Mouse (Mus musculus) brain, embryonic 14.5 days (tissue): ENCODE results near the gene Abcg8. TPM values are rescaled to one million over a fixed set of nuclear protein-coding genes. Genes with fewer than 3 reads are reported as not detected.

Experiments
- DNase-seq: peaks from one replicate; pipeline ENCODE4 v3.0.0-alpha.2; 2011; ENCODE audit warnings: low read depth
- CTCF ChIP-seq: fragments of 200-500 bp; IDR thresholded peaks from 2 replicates; pipeline ENCODE4 v1.5.1; 2012; ENCODE audit warnings: inconsistent platforms, mild to moderate bottlenecking, moderate library complexity, borderline replicate concordance; ENCODE audit not compliant: insufficient read depth, insufficient read length; ENCODE audit errors: extremely low read depth
- POLR2A ChIP-seq: fragments of 200-500 bp; IDR thresholded peaks from 2 replicates; pipeline ENCODE4 v1.6.1; 2012; ENCODE audit warnings: mild to moderate bottlenecking, inconsistent platforms, borderline replicate concordance; ENCODE audit not compliant: poor library complexity, insufficient read depth, insufficient read length, severe bottlenecking; ENCODE audit errors: extremely low read depth
- polyA plus RNA-seq: library from polyadenylated mRNA; depleted of rRNA; stranded (reverse); fragments of >200 nt; gene quantifications from 2 replicates; pipeline ENCODE4 v1.2.3, GENCODE M21; 2012; rRNA removed

The Abcg8 gene
- polyA plus RNA-seq, result 0.50 and 0.55 TPM in 2 replicates

DNA sequence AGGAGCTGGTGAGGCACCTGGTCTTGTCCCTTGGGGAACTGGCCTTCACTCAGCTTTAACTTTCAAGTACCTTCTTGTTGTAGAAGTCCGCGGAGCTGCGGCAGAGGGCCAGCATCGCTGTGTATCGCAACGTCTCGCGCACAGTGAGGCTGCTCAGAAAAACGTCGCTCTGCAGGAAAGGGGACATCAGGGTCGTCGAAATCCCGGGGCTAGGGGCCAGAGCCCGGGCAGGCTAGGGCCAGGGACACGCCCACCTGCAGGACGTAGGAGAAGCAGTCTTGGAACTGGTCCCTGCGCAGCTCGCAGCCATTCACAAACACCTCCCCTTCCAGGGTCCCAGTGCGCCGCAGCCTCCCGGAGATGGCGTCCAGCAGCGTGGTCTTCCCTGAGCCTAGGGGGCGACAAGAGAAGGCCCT, at the start of gene Abcg8:
TSS of gene Abcg8 (plus strand) at position 352 of the 416 bp plus-strand sequence.
- TF ChIP-seq CTCF, result no peak
- no peak for TF ChIP-seq POLR2A
- DNase-seq, result peak; percentile 57

GRCm38 (mm10) chr17:84626857-84627305, 49.2 kb upstream of the Abcg8 start:
- DNase-seq, result peak; percentile 40
- no peak for TF ChIP-seq POLR2A
- no peak for TF ChIP-seq CTCF

GRCm38 (mm10) chr17:84627721-84628120, 48.4 kb upstream of the Abcg8 start:
- DNase-seq, result no peak
- TF ChIP-seq POLR2A (no peak), CTCF (no peak)

- TF ChIP-seq POLR2A (no peak), CTCF (no peak)
- DNase-seq, result no peak
These were observed 47.5 kb upstream of the Abcg8 start for GRCm38 (mm10) chr17:84628611-84629010.

DNA sequence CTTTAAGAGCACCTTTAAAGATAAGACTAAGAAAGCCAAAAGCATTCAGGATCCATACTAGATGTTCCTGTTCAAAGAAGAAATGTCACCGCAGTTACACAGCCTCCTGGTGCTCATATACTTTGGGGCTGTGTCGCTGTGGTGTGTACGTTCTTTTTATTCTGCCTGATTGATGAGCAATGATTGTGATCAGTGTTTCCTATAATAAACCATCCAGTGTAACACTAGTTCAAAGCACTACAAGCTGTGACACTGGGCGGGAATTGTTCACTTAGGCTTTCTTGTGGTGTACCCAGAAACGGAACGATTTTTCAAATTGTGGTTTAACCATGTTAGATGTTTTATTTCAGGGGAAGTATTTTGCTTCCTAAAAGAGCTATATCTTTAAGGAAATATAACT, 44.3 kb upstream of the Abcg8 start:
- TF ChIP-seq CTCF, result no peak
- DNase-seq, result no peak

DNA sequence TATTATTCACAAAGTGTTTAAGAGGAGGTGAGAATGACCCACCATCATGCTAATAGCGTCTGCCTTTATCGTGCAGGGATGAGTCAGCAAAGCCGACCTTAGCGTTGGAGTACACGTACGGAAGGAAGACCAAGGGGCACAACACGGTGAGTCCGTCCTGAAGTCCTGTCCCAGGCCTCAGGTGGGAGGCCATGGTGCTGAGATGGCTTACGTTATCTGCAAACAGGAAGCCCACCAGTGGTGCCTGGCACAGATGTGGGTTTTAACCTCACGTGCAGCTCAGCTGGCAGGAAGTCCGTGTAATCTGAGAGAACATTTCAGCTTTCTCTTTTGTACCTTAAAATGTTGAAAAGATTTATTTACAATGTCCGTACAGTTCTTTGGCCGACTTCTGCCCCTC, 42.7 kb upstream of the Abcg8 start:
- no peak for TF ChIP-seq CTCF
- TF ChIP-seq POLR2A, result no peak
- no peak for DNase-seq

GRCm38 (mm10) chr17:84636328-84636727, 39.8 kb upstream of the Abcg8 start:
- peak; percentile 39 for DNase-seq
- TF ChIP-seq POLR2A, result no peak
- no peak for TF ChIP-seq CTCF

- TF ChIP-seq POLR2A (no peak), CTCF (no peak)
- DNase-seq, result no peak
These were observed 38.1 kb upstream of the Abcg8 start for GRCm38 (mm10) chr17:84637971-84638370.

DNA sequence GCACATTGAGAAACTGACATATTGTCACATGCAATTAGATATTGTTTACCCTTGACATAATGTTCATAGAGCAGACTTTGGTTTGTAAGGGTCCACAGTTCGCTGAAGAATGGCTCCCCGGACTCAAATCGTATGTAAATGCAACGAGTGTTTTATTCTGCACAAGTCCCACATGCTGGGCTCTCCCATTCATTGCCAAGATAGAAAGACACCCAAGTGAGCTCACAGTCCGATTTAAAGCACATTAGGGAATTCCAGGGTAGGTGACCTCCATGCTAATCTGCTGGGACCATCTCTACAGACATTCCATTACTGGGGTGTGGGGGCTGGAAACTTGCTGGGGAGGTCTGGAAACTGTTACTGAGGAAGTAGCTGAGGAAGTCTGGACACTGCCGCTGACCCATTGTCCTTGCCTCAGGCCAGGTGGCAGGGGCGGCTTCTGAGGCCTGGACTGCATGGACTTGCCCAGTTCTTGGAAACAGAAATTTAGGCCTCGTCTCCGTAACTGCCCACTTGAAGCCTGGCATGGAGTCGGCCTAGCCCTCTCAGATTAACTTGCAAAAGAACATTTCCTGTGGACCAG, 36.2 kb upstream of the Abcg8 start:
- TF ChIP-seq POLR2A (no peak), CTCF (no peak)
- DNase-seq, result no peak

DNA sequence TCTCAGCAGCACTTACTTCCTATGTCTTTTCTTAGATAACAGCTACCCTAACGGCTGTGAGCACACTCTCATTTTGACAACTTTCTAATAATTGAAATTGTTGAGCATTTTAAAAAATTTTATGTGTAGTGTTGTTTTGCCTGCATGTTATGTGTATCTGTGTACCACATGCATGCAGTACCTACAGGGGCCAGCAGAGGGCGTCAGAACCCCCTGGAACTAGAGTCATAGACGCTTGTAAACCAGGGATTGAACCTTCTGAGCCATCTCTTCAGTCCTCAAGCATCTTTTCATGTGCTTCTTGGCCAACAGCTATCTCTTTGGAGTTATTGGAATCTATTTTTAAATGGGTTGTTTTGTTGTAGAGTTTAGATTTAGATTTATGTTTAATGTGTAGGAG, 34.2 kb upstream of the Abcg8 start:
- peak; percentile 28 for DNase-seq
- TF ChIP-seq CTCF (peak; percentile 63; the same call in 1 of the 2 replicates), POLR2A (no peak)

- TF ChIP-seq CTCF (no peak), POLR2A (no peak)
These were observed 33.8 kb upstream of the Abcg8 start for GRCm38 (mm10) chr17:84642324-84642723.

GRCm38 (mm10) chr17:84644292-84645050, 31.6 kb upstream of the Abcg8 start:
- no peak for TF ChIP-seq POLR2A
- TF ChIP-seq CTCF, result no peak
- DNase-seq, result peak; percentile 39

More at GRCm38 (mm10) chr17:84642324-84642723, 33.8 kb upstream of the Abcg8 start:
- no peak for DNase-seq

GRCm38 (mm10) chr17:84645119-84645518, 31.0 kb upstream of the Abcg8 start:
- TF ChIP-seq CTCF, result no peak
- TF ChIP-seq POLR2A, result no peak
- DNase-seq, result no peak
